Mouse (Mus musculus) Patski (cell line): ENCODE measurements around the gene Aplp2. TPM values are rescaled to one million over a fixed set of nuclear protein-coding genes. Genes with fewer than 3 reads are reported as not detected.
A peak's percentile ranks its signal among the peaks of the same experiment; 100 is the strongest.

ENCODE experiments used
- ATAC-seq: fragments of 100-300 bp; one replicate; pipeline ENCODE4 v1.8.0; 2021
- CTCF ChIA-PET: fragments of 350-600 bp; sonication (Branson Sonifier 250); formaldehyde crosslinking; loops from one replicate; lab custom pipeline; 2022; ENCODE audit warnings: inconsistent platforms; lab: Charles Lee
- POLR2A ChIA-PET: fragments of 350-600 bp; sonication (Branson Sonifier 250); formaldehyde crosslinking; loops from one replicate; lab custom pipeline; 2022; ENCODE audit warnings: antibody characterized with exemption, inconsistent platforms; lab: Charles Lee
- DNase-seq: peaks from one replicate; pipeline ENCODE4 v3.0.0-alpha.2; 2011; ENCODE audit warnings: low read depth, low spot score
- H3K27me3 ChIP-seq: fragments of 371-371 bp; one replicate; pipeline ENCODE4 v1.5.1; 2021
- CTCF ChIP-seq: fragments of 100-300 bp; IDR thresholded peaks from one replicate; pipeline ENCODE4 v1.5.1; 2021
- in situ Hi-C: fragments of 300-500 bp; cut with MboI; formaldehyde crosslinking; loops from 3 replicates; pipeline ENCODE4 v1.11.1; 2018; ENCODE audit warnings: low pct_unique_long_range_greater_than_20kb, mixed read lengths
- polyA plus RNA-seq: library from polyadenylated mRNA; unstranded; gene quantifications from one replicate; pipeline ENCODE4 v1.2.3, GENCODE M21; 2021

The Aplp2 gene
- polyA plus RNA-seq = 755 TPM

- DNase-seq (peak; percentile 88), ATAC-seq (peak; percentile 99)
- POLR2A ChIA-PET = interaction anchor here (0.9 to 2.3 kb wide), 4 partner anchors 29 to 69 kb away, joined by 3 to 12 read pairs (median 6); partner anchors contain the start of gene Prdm10
- in situ Hi-C loops = no loop called here
- no peaks in the 10 kb centered on the region for H3K27me3 ChIP-seq
- CTCF ChIA-PET = no interaction called here
- TF ChIP-seq CTCF = no peak
Observed at GRCm38 (mm10) chr9:31211690-31212499, at the start of gene Aplp2. TSS of gene Aplp2 (minus strand) at chr9:31211815.

GRCm38 (mm10) chr9:31260219-31260618 lies 48.6 kb upstream of the Aplp2 start:
- CTCF ChIA-PET = no interaction called here
- H3K27me3 ChIP-seq = no peaks in the 10 kb centered on the region
- in situ Hi-C loops = no loop called here
- ATAC-seq = no peak
- no peak for DNase-seq
- POLR2A ChIA-PET = no interaction called here
- no peak for TF ChIP-seq CTCF

GRCm38 (mm10) chr9:31258237-31258636 lies 46.6 kb upstream of the Aplp2 start:
- ChIA-PET POLR2A (no interaction called here), CTCF (interaction anchor here (0.7 kb wide), 1 partner anchor 52 kb away, joined by 3 read pairs; no protein-coding TSS in a partner anchor)
- in situ Hi-C loops = no loop called here
- DNase-seq = no peak
- no peaks in the 10 kb centered on the region for H3K27me3 ChIP-seq
- TF ChIP-seq CTCF = no peak
- no peak for ATAC-seq

GRCm38 (mm10) chr9:31255953-31256352 lies 44.3 kb upstream of the Aplp2 start:
- no peak for TF ChIP-seq CTCF
- no peaks in the 10 kb centered on the region for H3K27me3 ChIP-seq
- no peak for DNase-seq
- CTCF ChIA-PET = no interaction called here
- in situ Hi-C loops = no loop called here
- POLR2A ChIA-PET = no interaction called here
- no peak for ATAC-seq

GRCm38 (mm10) chr9:31254697-31255004 lies 43.0 kb upstream of the Aplp2 start:
- no peak for TF ChIP-seq CTCF
- CTCF ChIA-PET = no interaction called here
- no peaks in the 10 kb centered on the region for H3K27me3 ChIP-seq
- ATAC-seq (no peak), DNase-seq (no peak)
- POLR2A ChIA-PET = no interaction called here
- in situ Hi-C loops = no loop called here

GRCm38 (mm10) chr9:31253866-31254696 lies 42.5 kb upstream of the Aplp2 start:
- POLR2A ChIA-PET = no interaction called here
- TF ChIP-seq CTCF = no peak
- in situ Hi-C loops = no loop called here
- ATAC-seq (no peak), DNase-seq (no peak)
- CTCF ChIA-PET = no interaction called here
- H3K27me3 ChIP-seq = no peaks in the 10 kb centered on the region

GRCm38 (mm10) chr9:31253311-31253734 lies 41.7 kb upstream of the Aplp2 start:
- POLR2A ChIA-PET = no interaction called here
- ATAC-seq (no peak), DNase-seq (no peak)
- CTCF ChIA-PET = no interaction called here
- in situ Hi-C loops = no loop called here
- TF ChIP-seq CTCF = no peak
- no peaks in the 10 kb centered on the region for H3K27me3 ChIP-seq

- CTCF ChIA-PET = no interaction called here
- in situ Hi-C loops = no loop called here
- TF ChIP-seq CTCF = no peak
- ATAC-seq (no peak), DNase-seq (no peak)
- POLR2A ChIA-PET = no interaction called here
- no peaks in the 10 kb centered on the region for H3K27me3 ChIP-seq
Observed at GRCm38 (mm10) chr9:31252182-31252799, 40.7 kb upstream of the Aplp2 start.

- DNase-seq (no peak), ATAC-seq (no peak)
- POLR2A ChIA-PET = no interaction called here
- in situ Hi-C loops = no loop called here
- no peaks in the 10 kb centered on the region for H3K27me3 ChIP-seq
- CTCF ChIA-PET = interaction anchor here (1.4 kb wide), 1 partner anchor 16 kb away, joined by 3 read pairs; no protein-coding TSS in a partner anchor
- no peak for TF ChIP-seq CTCF
Observed at GRCm38 (mm10) chr9:31247447-31248220, 36.0 kb upstream of the Aplp2 start.

GRCm38 (mm10) chr9:31246421-31246820 lies 34.8 kb upstream of the Aplp2 start:
- ATAC-seq = no peak
- in situ Hi-C loops = no loop called here
- ChIA-PET POLR2A (interaction anchor here (0.7 kb wide), 1 partner anchor 621 kb away, joined by 5 read pairs; no protein-coding TSS in a partner anchor), CTCF (no interaction called here)
- no peak for TF ChIP-seq CTCF
- H3K27me3 ChIP-seq = no peaks in the 10 kb centered on the region
- no peak for DNase-seq
